Mouse (Mus musculus): ENCODE data around the gene Rflnb. TPM values are rescaled to one million over a fixed set of nuclear protein-coding genes. Genes with fewer than 3 reads are reported as not detected.

Gene Rflnb
- polyA plus RNA-seq, 1 experiment from 2014 or later, result 8.3 TPM

GRCm38 (mm10) chr11:75990965-75991835 lies 36.4 kb downstream of the Rflnb start:
- Histone ChIP-seq H3K4me1 (ENCODE audit: control insufficient read depth, insufficient read depth, low read length) (no peaks in the 10 kb centered on the region), H3K4me3 (ENCODE audit: low read depth, low read length) (no peak overlapping the region), H3K9ac (ENCODE audit: low read depth, low read length) (no peak overlapping the region), H3K36me3 (ENCODE audit: control insufficient read depth, insufficient read depth, low read length) (no peaks in the 10 kb centered on the region), H3K4me2 (no peak overlapping the region), H3K27me3 (ENCODE audit: control insufficient read depth, insufficient read depth, low read length) (no peaks in the 10 kb centered on the region), H3K9me3 (replicated peaks; ENCODE audit: control insufficient read depth, low read length) (no peaks in the 10 kb centered on the region), H3K27ac (ENCODE audit: low read depth, low read length) (no peak overlapping the region)
- no peak for ATAC-seq (replicated peaks; ENCODE audit: insufficient number of reproducible peaks, low FRiP score, low TSS enrichment)
- WGBS (ENCODE audit: insufficient replicate concordance), result 71% methylated on average over 15 of the region's 15 CpGs

GRCm38 (mm10) chr11:75985948-75986347 lies 41.6 kb downstream of the Rflnb start:
- Histone ChIP-seq H3K4me2 (no peak overlapping the region), H3K9me3 (replicated peaks; ENCODE audit: control insufficient read depth, low read length) (no peaks in the 10 kb centered on the region), H3K4me1 (ENCODE audit: control insufficient read depth, insufficient read depth, low read length) (no peaks in the 10 kb centered on the region), H3K36me3 (ENCODE audit: control insufficient read depth, insufficient read depth, low read length) (no peaks in the 10 kb centered on the region), H3K27me3 (ENCODE audit: control insufficient read depth, insufficient read depth, low read length) (peaks cover 2% of the 10 kb centered on the region; the same call in 1 of the 2 replicates), H3K9ac (ENCODE audit: low read depth, low read length) (no peak overlapping the region), H3K27ac (ENCODE audit: low read depth, low read length) (no peak overlapping the region), H3K4me3 (ENCODE audit: low read depth, low read length) (no peak overlapping the region)
- WGBS (ENCODE audit: insufficient replicate concordance), result 67% methylated on average over 7 of the region's 7 CpGs
- no peak for ATAC-seq (replicated peaks; ENCODE audit: insufficient number of reproducible peaks, low FRiP score, low TSS enrichment)

GRCm38 (mm10) chr11:75984581-75984980 lies 43.0 kb downstream of the Rflnb start:
- Histone ChIP-seq H3K36me3 (ENCODE audit: control insufficient read depth, insufficient read depth, low read length) (no peaks in the 10 kb centered on the region), H3K27me3 (ENCODE audit: control insufficient read depth, insufficient read depth, low read length) (peaks cover 2% of the 10 kb centered on the region; the same call in 1 of the 2 replicates), H3K9ac (ENCODE audit: low read depth, low read length) (no peak overlapping the region), H3K4me2 (no peak overlapping the region), H3K4me1 (ENCODE audit: control insufficient read depth, insufficient read depth, low read length) (no peaks in the 10 kb centered on the region), H3K27ac (ENCODE audit: low read depth, low read length) (no peak overlapping the region), H3K4me3 (ENCODE audit: low read depth, low read length) (no peak overlapping the region), H3K9me3 (replicated peaks; ENCODE audit: control insufficient read depth, low read length) (no peaks in the 10 kb centered on the region)
- 47% methylated on average over 1 of the region's 1 CpGs for WGBS (ENCODE audit: insufficient replicate concordance)
- ATAC-seq (replicated peaks; ENCODE audit: insufficient number of reproducible peaks, low FRiP score, low TSS enrichment), result no peak

GRCm38 (mm10) chr11:75983194-75983593 lies 44.4 kb downstream of the Rflnb start:
- no peak overlapping the region for H3K9ac ChIP-seq (ENCODE audit: low read depth, low read length)
- H3K36me3 ChIP-seq (ENCODE audit: control insufficient read depth, insufficient read depth, low read length), result no peaks in the 10 kb centered on the region
- no peak for ATAC-seq (replicated peaks; ENCODE audit: insufficient number of reproducible peaks, low FRiP score, low TSS enrichment)
- no peak overlapping the region for H3K27ac ChIP-seq (ENCODE audit: low read depth, low read length)
- H3K4me3 ChIP-seq (ENCODE audit: low read depth, low read length), result no peak overlapping the region
- 77% methylated on average over 4 of the region's 4 CpGs for WGBS (ENCODE audit: insufficient replicate concordance)
- no peak overlapping the region for H3K4me2 ChIP-seq
- H3K27me3 ChIP-seq (ENCODE audit: control insufficient read depth, insufficient read depth, low read length), result peaks cover 2% of the 10 kb centered on the region; the same call in 1 of the 2 replicates
- H3K4me1 ChIP-seq (ENCODE audit: control insufficient read depth, insufficient read depth, low read length), result no peaks in the 10 kb centered on the region
- no peaks in the 10 kb centered on the region for H3K9me3 ChIP-seq (replicated peaks; ENCODE audit: control insufficient read depth, low read length)

GRCm38 (mm10) chr11:75980413-75980812 lies 47.2 kb downstream of the Rflnb start:
- H3K27me3 ChIP-seq (ENCODE audit: control insufficient read depth, insufficient read depth, low read length), result no peaks in the 10 kb centered on the region
- H3K36me3 ChIP-seq (ENCODE audit: control insufficient read depth, insufficient read depth, low read length), result no peaks in the 10 kb centered on the region
- H3K4me2 ChIP-seq, result no peak overlapping the region
- no peak for ATAC-seq (replicated peaks; ENCODE audit: insufficient number of reproducible peaks, low FRiP score, low TSS enrichment)
- no peaks in the 10 kb centered on the region for H3K4me1 ChIP-seq (ENCODE audit: control insufficient read depth, insufficient read depth, low read length)
- 36% methylated on average over 2 of the region's 2 CpGs for WGBS (ENCODE audit: insufficient replicate concordance)
- H3K9ac ChIP-seq (ENCODE audit: low read depth, low read length), result no peak overlapping the region
- no peak overlapping the region for H3K4me3 ChIP-seq (ENCODE audit: low read depth, low read length)
- no peaks in the 10 kb centered on the region for H3K9me3 ChIP-seq (replicated peaks; ENCODE audit: control insufficient read depth, low read length)
- H3K27ac ChIP-seq (ENCODE audit: low read depth, low read length), result no peak overlapping the region

- H3K27ac ChIP-seq (ENCODE audit: low read depth, low read length), result no peak overlapping the region
- no peaks in the 10 kb centered on the region for H3K27me3 ChIP-seq (ENCODE audit: control insufficient read depth, insufficient read depth, low read length)
- no peak overlapping the region for H3K4me2 ChIP-seq
- H3K4me3 ChIP-seq (ENCODE audit: low read depth, low read length), result no peak overlapping the region
- WGBS (ENCODE audit: insufficient replicate concordance), result 74% methylated on average over 6 of the region's 6 CpGs
- ATAC-seq (replicated peaks; ENCODE audit: insufficient number of reproducible peaks, low FRiP score, low TSS enrichment), result no peak
- H3K9me3 ChIP-seq (replicated peaks; ENCODE audit: control insufficient read depth, low read length), result no peaks in the 10 kb centered on the region
- H3K4me1 ChIP-seq (ENCODE audit: control insufficient read depth, insufficient read depth, low read length), result no peaks in the 10 kb centered on the region
- no peaks in the 10 kb centered on the region for H3K36me3 ChIP-seq (ENCODE audit: control insufficient read depth, insufficient read depth, low read length)
- no peak overlapping the region for H3K9ac ChIP-seq (ENCODE audit: low read depth, low read length)
Measured at GRCm38 (mm10) chr11:75978051-75978450, 49.5 kb downstream of the Rflnb start.

- H3K9ac ChIP-seq (ENCODE audit: low read depth, low read length), result no peak overlapping the region
Measured at GRCm38 (mm10) chr11:75976748-75977147, 50.8 kb downstream of the Rflnb start.

GRCm38 (mm10) chr11:75973988-75974387 lies 53.6 kb downstream of the Rflnb start:
- H3K9ac ChIP-seq (ENCODE audit: low read depth, low read length), result no peak overlapping the region
- H3K4me3 ChIP-seq (ENCODE audit: low read depth, low read length), result no peak overlapping the region
- H3K27me3 ChIP-seq (ENCODE audit: control insufficient read depth, insufficient read depth, low read length), result 0 out of 2 replicates have a peak, but pooled peaks cover 2% of the 10 kb centered on the region
- no peak overlapping the region for H3K27ac ChIP-seq (ENCODE audit: low read depth, low read length)
- no peak for ATAC-seq (replicated peaks; ENCODE audit: insufficient number of reproducible peaks, low FRiP score, low TSS enrichment)
- H3K4me2 ChIP-seq, result no peak overlapping the region
- H3K4me1 ChIP-seq (ENCODE audit: control insufficient read depth, insufficient read depth, low read length), result no peaks in the 10 kb centered on the region
- WGBS (ENCODE audit: insufficient replicate concordance), result 88% methylated on average over 1 of the region's 1 CpGs
- H3K36me3 ChIP-seq (ENCODE audit: control insufficient read depth, insufficient read depth, low read length), result no peaks in the 10 kb centered on the region
- no peaks in the 10 kb centered on the region for H3K9me3 ChIP-seq (replicated peaks; ENCODE audit: control insufficient read depth, low read length)

More at GRCm38 (mm10) chr11:75976748-75977147, 50.8 kb downstream of the Rflnb start:
- H3K9me3 ChIP-seq (replicated peaks; ENCODE audit: control insufficient read depth, low read length), result no peaks in the 10 kb centered on the region
- WGBS (ENCODE audit: insufficient replicate concordance), result 56% methylated on average over 8 of the region's 8 CpGs
- no peaks in the 10 kb centered on the region for H3K36me3 ChIP-seq (ENCODE audit: control insufficient read depth, insufficient read depth, low read length)
- H3K27ac ChIP-seq (ENCODE audit: low read depth, low read length), result no peak overlapping the region
- ATAC-seq (replicated peaks; ENCODE audit: insufficient number of reproducible peaks, low FRiP score, low TSS enrichment), result no peak
- H3K4me1 ChIP-seq (ENCODE audit: control insufficient read depth, insufficient read depth, low read length), result no peaks in the 10 kb centered on the region
- H3K4me3 ChIP-seq (ENCODE audit: low read depth, low read length), result no peak overlapping the region
- H3K27me3 ChIP-seq (ENCODE audit: control insufficient read depth, insufficient read depth, low read length), result no peaks in the 10 kb centered on the region
- H3K4me2 ChIP-seq, result no peak overlapping the region

Measured in heart, embryonic 11.5 days (tissue).